Mouse (Mus musculus) small intestine, adult 2 months (tissue): ENCODE data around the gene Ubr7.

Source experiments
- CTCF ChIP-seq: fragments of 200-500 bp; IDR thresholded peaks from 2 replicates; pipeline ENCODE4 v1.5.1; 2012; ENCODE audit warnings: low read depth, mild to moderate bottlenecking, control low read depth, inconsistent platforms, low read length, moderate library complexity, mixed read lengths; ENCODE audit not compliant: insufficient replicate concordance, insufficient read length; ENCODE audit errors: extremely low read depth
- POLR2A ChIP-seq: fragments of 200-500 bp; IDR thresholded peaks from 2 replicates; pipeline ENCODE4 v1.6.1; 2012; ENCODE audit warnings: low read depth, mild to moderate bottlenecking, control low read depth, inconsistent platforms, low read length, moderate library complexity

DNA sequence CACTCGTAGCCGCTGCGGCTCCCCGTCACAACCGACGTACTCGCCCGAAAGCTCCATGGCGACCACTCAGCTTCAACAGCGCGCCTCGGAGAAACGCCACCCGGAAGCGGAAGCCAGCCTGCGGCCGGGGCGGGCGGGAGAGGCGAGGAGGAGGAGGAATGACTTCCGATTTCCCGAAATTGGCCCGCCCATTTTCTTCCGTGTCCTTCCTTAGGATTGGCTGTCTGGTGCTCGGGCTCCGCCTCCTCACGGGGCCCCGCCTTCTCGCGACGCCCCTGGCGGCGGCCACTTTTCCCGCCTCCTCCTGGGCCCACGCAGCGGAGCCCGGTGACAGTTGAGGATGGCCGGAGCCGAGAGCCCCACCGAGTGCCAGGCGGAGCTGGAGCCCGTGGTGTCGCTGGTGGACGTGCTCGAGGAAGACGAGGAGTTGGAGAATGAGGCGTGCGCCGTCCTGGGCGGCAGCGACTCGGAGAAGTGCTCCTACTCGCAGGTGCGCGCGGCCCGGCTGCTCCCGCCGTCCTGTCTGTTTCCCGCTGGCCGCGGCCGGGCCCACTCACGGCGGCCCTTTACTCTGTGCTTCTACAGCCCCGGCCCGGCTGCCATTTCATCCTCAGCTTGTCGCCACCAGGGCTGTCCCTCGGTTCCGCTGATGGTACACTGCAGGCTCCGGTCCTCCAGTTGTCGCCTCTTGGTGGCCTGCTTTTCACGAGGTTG, at the start of gene Ubr7, which contains the start of the genes Gm28051 and Gon7:
- TF ChIP-seq CTCF = peak; percentile 37; the same call in 1 of the 2 replicates
- TF ChIP-seq POLR2A = peak; percentile 52; the same call in 1 of the 2 replicates
